Mouse (Mus musculus) monocyte, adult 5-6 weeks (primary cell): ENCODE data around the gene Derl3. TPM values are rescaled to one million over a fixed set of nuclear protein-coding genes. Genes with fewer than 3 reads are reported as not detected.
A peak's percentile ranks its signal among the peaks of the same experiment; 100 is the strongest.

ENCODE experiments used
- ATAC-seq: fragments of 153-309, 156-312 bp; replicated peaks from 2 replicates; pipeline ENCODE4 v1.8.0; 2017; ENCODE audit warnings: mild to moderate bottlenecking; ENCODE audit not compliant: low TSS enrichment, insufficient number of reproducible peaks, severe bottlenecking, poor library complexity, low FRiP score
- total RNA-seq: library from RNA; stranded (forward); fragments of 200-1000, 200-491, 200-594 nt; gene quantifications from 3 replicates; pipeline ENCODE4 v1.2.3, GENCODE M21; 2017

Gene Derl3
- total RNA-seq, 1 experiment from 2014 or later: 2.7 TPM

DNA sequence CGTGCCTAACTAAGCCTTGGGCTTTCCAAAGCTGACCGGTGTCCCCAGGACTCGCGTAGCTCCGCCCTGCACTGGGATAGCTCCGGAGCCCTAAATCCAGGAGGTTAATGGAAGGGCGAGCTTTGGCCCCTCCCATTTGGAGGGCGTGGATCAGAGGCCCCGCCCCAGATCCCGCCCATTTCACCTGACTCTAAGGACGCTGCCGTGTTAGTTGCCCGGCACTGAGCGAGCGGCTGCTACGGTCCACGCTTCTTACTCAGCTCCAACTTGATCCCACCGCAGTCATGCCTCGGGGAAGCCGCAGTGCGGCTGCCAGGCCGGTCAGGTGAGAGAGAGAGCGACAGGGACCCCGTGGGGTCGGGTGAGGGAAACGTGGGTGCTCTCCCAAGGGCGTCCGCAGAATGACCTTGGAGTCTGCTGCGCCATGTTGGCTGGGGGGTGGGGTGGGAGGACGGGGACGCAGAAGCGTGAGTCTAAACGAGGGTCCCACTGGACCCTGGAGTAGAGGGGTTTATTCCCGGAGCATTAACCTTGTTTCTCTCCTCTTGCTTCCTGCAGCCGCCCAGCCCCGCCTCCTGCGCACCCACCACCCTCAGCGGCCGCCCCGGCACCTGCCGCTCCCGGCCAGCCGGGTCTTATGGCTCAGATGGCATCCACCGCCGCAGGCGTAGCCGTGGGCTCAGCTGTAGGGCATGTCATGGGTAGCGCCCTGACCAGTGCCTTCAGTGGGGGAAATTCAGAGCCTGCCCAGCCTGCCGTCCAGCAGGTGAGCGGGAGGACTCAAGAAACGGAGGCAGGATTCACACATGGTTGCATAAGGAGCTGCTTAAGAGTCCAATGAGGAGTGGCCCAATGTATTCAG lies 42.7 kb downstream of the Derl3 start, which contains the start of gene Mmp11:
Mmp11 (minus strand) TSS at position 817 of the 862 bp plus-strand sequence.
- peak; percentile 66 for ATAC-seq

DNA sequence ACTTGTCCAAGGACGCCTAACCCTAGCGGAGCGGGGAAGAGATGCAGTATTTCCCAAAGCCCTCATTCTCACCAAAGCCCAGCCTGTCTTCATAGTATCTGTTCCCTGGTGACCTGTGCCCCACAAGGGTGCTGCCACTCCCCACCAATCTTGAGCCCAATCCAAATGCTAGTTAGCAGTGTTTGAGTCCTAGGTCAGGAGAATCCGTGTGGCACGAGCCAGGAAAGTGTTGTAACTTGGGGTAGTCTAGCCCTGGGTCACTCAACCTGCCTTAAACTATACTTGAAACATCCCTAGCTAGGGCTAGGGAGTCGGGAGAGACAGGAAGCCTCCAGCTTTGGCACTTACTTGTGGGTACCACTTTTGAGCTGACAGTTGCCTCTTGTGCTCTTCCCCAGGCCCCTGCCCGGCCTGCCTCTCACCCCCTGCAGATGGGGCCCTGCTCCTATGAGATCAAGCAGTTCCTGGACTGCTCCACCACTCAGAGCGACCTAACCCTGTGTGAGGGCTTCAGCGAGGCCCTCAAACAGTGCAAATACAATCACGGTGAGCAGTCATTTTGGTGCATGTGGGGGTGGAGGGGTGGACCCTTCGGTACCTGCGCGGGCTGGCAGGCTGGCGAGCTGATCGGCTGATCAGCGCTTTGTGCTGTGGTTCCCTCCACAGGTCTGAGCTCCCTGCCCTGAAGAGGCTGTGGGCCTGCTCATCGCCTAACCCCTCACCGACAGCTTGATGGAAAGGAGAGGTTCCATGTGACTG lies 43.9 kb downstream of the Derl3 start:
- no peak for ATAC-seq

DNA sequence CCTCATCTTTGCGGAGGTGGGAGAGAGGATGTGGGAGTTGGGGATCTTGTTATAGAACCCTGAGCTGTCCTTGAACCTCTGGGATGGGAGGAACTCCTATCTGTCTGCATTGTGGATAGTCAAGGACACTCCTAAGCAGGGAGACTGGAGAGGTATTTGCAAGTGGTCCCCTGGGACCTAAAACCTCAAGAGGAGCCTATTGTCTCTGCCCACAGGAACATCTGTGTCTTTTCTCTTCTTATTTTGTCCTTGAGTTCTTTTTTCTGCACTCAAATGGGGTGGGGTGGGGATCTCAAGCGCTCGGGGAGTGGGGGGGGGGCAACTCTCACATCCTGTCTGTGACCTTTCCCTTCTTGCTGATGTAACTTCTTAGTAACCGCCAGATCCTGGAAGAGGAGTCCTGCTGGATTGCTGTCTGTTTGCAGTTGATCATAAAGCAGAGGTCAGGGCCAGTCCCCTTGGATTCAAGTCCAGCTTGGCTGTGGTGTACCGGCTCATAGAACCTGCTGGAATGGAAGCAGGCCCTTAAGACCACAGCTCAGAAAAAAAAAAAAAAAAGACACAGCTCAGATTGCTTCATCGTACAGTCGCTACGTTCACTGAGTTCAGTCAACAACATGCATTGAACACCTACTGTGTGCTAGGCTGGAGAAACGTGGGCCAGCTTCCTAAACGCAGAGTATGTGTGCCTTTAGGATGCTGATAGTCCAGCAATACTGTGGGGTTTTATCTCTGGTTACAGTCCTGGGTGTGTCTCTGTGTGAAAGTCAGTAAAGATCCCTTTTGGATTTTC lies 44.8 kb downstream of the Derl3 start:
- ATAC-seq: no peak

DNA sequence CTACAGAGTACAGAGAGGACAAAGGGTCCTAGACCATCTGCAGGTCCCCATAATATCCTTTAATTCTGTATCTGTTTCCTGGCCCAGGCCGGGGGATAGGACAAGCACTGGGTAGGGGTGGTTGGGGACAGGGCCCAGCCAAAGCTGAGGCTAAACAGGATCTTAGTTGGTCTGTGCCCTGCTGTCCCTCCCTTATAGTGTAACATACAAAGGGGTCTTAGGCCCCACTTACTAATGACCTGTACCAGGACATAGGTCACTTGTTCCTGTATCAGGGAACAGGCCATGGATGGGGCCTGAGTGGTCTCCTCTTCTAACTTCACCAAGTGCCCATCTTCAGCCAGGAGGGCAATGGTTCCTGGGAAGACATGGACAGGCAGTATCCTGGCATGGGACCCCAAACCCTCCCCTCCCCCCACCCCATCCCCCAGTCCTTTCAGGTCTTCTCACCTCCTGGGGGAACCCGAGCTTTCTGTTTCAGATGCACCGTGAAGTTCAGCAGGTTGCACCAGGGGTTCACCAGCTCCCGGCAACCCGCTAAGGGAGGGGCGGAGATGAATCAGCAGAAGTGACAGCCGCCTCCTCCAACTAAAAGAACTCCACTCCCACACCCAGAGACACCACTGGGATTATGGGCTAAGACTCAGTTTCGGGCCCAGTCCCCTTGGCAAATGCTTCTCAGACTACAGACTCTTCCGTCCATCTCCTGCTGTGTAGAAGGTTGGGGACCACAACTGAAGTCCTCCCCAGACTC lies 46.4 kb downstream of the Derl3 start:
- ATAC-seq: no peak

DNA sequence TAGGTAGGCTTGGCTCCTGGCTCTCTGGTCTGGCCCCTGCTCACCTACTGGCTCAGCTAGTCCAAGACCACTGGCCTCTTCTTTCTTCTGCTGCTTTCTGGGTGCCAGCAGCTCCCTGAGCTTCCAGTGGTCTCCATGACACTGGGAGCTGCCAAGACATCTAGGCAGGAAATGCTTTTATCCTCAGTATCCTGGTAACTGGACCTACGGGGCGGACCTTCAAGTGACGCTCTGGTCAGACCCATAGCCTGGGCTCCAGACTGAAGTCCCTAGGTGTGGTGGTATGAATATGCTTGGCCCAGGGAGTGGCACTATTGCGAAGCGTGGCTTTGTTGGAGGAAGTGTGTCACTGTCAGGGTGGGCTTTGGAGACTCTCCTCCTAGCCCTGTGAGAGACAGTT lies 47.3 kb downstream of the Derl3 start, which contains the start of gene Gm867:
Gm867 (minus strand) TSS at position 153 of the 400 bp plus-strand sequence.
- ATAC-seq: no peak

DNA sequence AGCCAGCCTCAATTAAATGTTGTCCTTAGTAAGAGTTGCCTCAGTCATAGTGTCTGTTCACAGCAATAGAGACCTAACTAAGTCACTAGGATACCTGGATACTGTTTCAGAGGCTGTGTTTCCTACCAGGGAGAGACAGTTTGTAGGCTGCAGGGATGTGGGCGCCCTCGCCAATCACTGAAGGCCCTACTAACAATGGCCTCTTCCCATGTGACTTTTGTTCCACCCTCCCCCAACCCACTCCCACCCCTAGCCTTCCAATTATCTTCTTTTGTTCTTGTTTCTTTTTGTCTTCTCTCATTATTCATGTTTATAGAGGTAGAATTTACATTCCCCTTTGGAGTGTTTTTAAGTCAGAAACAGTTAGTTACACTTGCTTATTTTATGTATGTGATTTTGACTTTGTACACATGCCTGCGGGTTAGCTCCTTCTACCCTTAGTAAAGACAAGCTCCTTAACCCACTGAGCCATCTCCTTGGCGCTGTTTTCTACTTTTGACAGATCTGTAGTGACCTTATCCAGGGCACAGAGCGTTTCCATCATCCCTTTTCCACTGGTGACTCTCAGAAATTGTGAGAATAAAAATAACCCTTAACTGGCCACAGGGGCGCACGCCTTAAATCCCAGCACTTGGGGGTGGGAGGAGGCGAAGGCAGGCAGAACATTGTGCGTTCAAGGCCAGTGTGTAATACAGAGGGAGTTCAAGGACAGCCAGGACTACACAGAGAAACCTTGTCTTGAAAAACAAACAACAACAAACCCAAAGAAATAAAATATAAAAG lies 48.0 kb downstream of the Derl3 start:
- no peak for ATAC-seq

DNA sequence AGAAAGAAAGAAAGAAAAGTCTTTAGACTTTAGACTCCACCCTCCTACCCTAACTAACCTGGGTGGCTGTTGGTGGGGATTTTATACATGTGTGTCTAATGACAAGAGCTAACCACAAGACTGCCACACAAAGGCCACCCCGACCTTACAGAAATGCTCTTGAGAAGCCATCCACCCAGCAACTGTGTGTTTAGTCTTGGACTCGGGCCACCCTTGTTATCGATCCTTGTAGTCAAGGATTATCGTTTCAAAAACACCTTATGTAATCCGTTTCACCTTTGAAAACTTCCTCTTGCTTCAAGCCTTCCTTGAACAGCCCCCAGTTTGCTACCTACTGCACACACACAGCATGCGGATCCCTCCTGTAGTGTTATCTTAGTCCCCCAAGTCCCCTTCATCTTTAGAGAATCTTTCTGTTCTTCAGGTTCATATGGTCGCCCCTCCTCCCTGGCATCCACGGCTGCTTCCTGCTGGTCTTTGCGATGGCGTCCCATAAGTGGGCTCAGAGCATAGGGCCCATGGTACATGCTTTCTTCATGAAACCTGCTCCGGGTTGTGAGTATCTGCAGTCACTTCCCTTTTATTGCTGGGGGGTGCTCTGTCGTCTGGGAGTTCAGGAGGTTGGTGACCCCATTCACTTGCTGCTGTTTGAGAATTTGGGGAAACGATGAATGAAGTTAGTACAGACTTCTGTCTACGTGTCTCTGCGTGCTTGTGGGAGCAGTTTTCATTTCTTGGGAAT lies 49.7 kb downstream of the Derl3 start, which contains the start of gene Vpreb3:
Vpreb3 (plus strand) TSS at position 322 of the 742 bp plus-strand sequence.
- no peak for ATAC-seq

DNA sequence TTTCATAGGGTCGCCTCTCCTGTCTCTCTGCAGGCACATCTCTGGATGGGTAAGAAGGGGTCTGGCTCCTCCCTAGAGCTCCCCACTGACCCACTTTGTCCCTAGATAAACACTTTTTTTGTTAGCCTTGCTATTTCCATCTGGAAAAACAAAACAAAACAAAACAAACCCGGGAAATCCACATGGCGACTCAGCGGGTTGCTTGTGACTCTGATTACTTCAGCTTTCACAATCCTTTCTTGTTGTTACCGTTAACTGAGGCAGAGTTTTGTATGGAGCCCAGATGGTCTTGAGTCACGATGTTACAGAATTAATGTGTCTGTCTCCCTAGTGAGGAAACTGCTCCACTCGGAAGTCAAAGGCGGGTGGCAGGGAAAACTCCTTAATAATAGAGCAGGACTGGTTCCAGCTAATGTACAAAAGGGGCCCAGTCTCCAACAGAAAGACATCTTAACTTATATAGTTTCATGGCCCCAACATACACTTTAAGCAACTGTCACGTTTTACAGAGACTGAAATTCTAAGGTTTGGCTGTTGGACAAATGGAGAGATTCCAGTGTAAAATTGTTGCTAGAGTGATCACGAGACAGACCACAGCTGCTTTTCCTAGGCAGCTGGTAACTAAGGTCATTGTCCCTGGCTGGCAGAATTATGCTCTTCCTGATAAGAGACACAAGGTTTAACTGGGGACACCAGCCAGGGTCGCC lies 51.0 kb downstream of the Derl3 start:
- no peak for ATAC-seq

DNA sequence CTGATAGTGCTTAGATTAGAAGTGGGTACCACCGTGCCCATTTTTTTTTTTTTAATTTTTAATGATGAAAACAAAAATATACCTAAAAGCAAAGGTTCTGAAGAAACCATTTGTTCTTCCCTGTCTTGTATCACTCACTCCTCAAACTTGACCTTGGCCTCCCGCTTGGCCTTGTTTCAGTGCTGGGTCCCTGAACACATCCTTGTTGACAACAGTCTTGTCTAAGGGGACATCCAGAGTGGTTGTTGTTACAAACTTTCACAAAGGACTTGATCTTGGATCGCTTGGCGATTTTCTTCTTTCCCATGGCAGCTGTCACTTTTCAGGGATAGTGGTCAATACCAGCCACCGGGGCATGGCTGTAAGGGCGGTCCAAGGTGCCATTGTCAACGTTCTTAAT lies 52.0 kb downstream of the Derl3 start:
- ATAC-seq: no peak

Other genes starting within 250 kb of the Derl3 start
- gene Susd2, start 249.4 kb upstream of the Derl3 start, total RNA-seq: 0.75 TPM in 1 of 3 replicates, not detected in the others
- gene Cabin1, start 129.1 kb upstream of the Derl3 start, total RNA-seq: 29.4 to 38.1 TPM (median 35.0 TPM) in 3 replicates
- 13.5 to 18.8 TPM (median 16.8 TPM) in 3 replicates for gene Ddt, start 120.0 kb upstream of the Derl3 start, total RNA-seq
- gene Gm20441, start 112.5 kb upstream of the Derl3 start, total RNA-seq: not detected in 3 replicates
- 1.1 to 2.1 TPM (median 1.9 TPM) in 3 replicates for gene Gstt3, start 112.0 kb upstream of the Derl3 start, total RNA-seq
- gene Gstt1, start 94.8 kb upstream of the Derl3 start, total RNA-seq: 2.1 TPM in 1 of 3 replicates, not detected in the others
- gene Gstt4, start 70.9 kb upstream of the Derl3 start, total RNA-seq: 0.49 TPM in 1 of 3 replicates, not detected in the others
- gene Gstt2, start 56.0 kb upstream of the Derl3 start, total RNA-seq: 9.0 to 12.5 TPM (median 10.7 TPM) in 3 replicates
- gene Mif, start 33.2 kb upstream of the Derl3 start, total RNA-seq: 37.4 to 54.1 TPM (median 41.4 TPM) in 3 replicates
- gene Smarcb1, start 28.2 kb downstream of the Derl3 start, total RNA-seq: 16.2 to 31.0 TPM (median 19.4 TPM) in 3 replicates
- 1.4 to 5.9 TPM (median 5.8 TPM) in 3 replicates for gene Chchd10, start 39.7 kb downstream of the Derl3 start, total RNA-seq
- gene Mmp11, start 43.1 kb downstream of the Derl3 start, total RNA-seq: 1.1 TPM in 1 of 3 replicates, not detected in the others
- gene Gm867, start 47.3 kb downstream of the Derl3 start, total RNA-seq: 2.2 TPM in 1 of 3 replicates, not detected in the others
- gene Vpreb3, start 49.6 kb downstream of the Derl3 start, total RNA-seq: 0.87 to 5.0 TPM (median 1.2 TPM) in 3 replicates
- gene Gm5134, start 61.1 kb downstream of the Derl3 start, total RNA-seq: 0.10 to 0.53 TPM in 2 of 3 replicates, not detected in the other
- gene Zfp280b, start 139.2 kb downstream of the Derl3 start, total RNA-seq: 4.8 to 11.1 TPM (median 10.7 TPM) in 3 replicates
- gene Slc5a4b, start 217.5 kb downstream of the Derl3 start, total RNA-seq: not detected in 3 replicates